Mouse (Mus musculus) liver, postnatal 0 days (tissue): ENCODE results near the gene Usp36. TPM values are rescaled to one million over a fixed set of nuclear protein-coding genes. Genes with fewer than 3 reads are reported as not detected.

Experiments
- ATAC-seq: fragments of 200-750 bp; cut with Nextera tagmentation; 2 replicates; pipeline ENCODE4 v1.8.0; 2017; ENCODE audit warnings: mild to moderate bottlenecking, moderate library complexity
- DNase-seq: peaks from one replicate; pipeline ENCODE4 v3.0.0-alpha.2; 2016
- H3K27ac ChIP-seq: fragments of 300-500 bp; sonication (generic); 2 replicates; pipeline ENCODE4 v1.5.1; 2014; ENCODE audit warnings: antibody characterized with exemption, moderate library complexity, mild to moderate bottlenecking, low read depth
- H3K27me3 ChIP-seq: fragments of 300-500 bp; sonication (generic); 2 replicates; pipeline ENCODE4 v1.6.1; 2014; ENCODE audit warnings: low read length, control low read depth, mixed read lengths; ENCODE audit not compliant: insufficient read depth
- H3K36me3 ChIP-seq: fragments of 300-500 bp; sonication (generic); replicated peaks from 2 replicates; pipeline ENCODE4 v1.6.1; 2014; ENCODE audit warnings: mild to moderate bottlenecking, control low read depth, low read length, moderate library complexity, mixed read lengths; ENCODE audit not compliant: insufficient read depth
- H3K4me1 ChIP-seq: fragments of 300-500 bp; sonication (generic); 2 replicates; pipeline ENCODE4 v1.6.1; 2014; ENCODE audit warnings: antibody characterized with exemption, mild to moderate bottlenecking, control low read depth; ENCODE audit not compliant: insufficient read depth
- H3K4me2 ChIP-seq: fragments of 300-500 bp; sonication (generic); 2 replicates; pipeline ENCODE4 v1.6.1; 2014; ENCODE audit warnings: low read depth, mild to moderate bottlenecking, low read length, moderate library complexity, mixed read lengths
- H3K4me3 ChIP-seq: fragments of 300-500 bp; sonication (generic); 2 replicates; pipeline ENCODE4 v1.5.1; 2014; ENCODE audit warnings: low read depth, low read length
- H3K9ac ChIP-seq: fragments of 300-500 bp; sonication (generic); replicated peaks from 2 replicates; pipeline ENCODE4 v1.6.1; 2014; ENCODE audit warnings: mild to moderate bottlenecking, moderate library complexity
- H3K9me3 ChIP-seq: fragments of 300-500 bp; sonication (generic); 2 replicates; pipeline ENCODE4 v1.6.1; 2016; ENCODE audit warnings: mild to moderate bottlenecking, control low read depth, low read length, mixed read lengths
- CTCF ChIP-seq: sonication (generic); IDR thresholded peaks from 2 replicates; pipeline ENCODE4 v1.5.1; 2016; ENCODE audit warnings: antibody characterized with exemption, low read depth
- EP300 ChIP-seq: IDR thresholded peaks from 2 replicates; pipeline ENCODE4 v1.6.1; 2016; ENCODE audit warnings: antibody characterized with exemption, low read depth, mild to moderate bottlenecking
- WGBS: fragments of 180-500 bp; shearing (Covaris S2); extraction: QIAGEN DNeasy Blood & Tissue Kit; methylation state at CpG from one replicate; pipeline ENCODE4 v1.1.7; 2014; ENCODE audit not compliant: insufficient replicate concordance; 5-methylcytosine and 5-hydroxymethylcytosine counted together
- polyA plus RNA-seq: library from polyadenylated mRNA; unstranded; fragments of >200 nt; fragmentation: Nextera tagmentation; extraction: Ambion mirVana; gene quantifications from 2 replicates; pipeline ENCODE4 v1.2.1, GENCODE M21; 2015

The Usp36 gene
- polyA plus RNA-seq, 1 experiment from 2014 or later = 3.8 TPM

- 65% methylated on average over 6 of the region's 6 CpGs for WGBS
- Histone ChIP-seq H3K27me3 (no peaks in the 10 kb centered on the region), H3K36me3 (no peaks in the 10 kb centered on the region), H3K4me3 (no peak overlapping the region), H3K27ac (peak overlapping the region; percentile 44; the same call in 1 of the 2 replicates), H3K4me1 (peaks cover 26% of the 10 kb centered on the region), H3K4me2 (no peak overlapping the region), H3K9me3 (no peaks in the 10 kb centered on the region), H3K9ac (no peak overlapping the region)
- TF ChIP-seq EP300 = no peak
- DNase-seq (no peak), ATAC-seq (no peak)
Measured at GRCm38 (mm10) chr11:118216468-118216867, 73.6 kb downstream of the Usp36 start.

- H3K4me2 ChIP-seq = no peak overlapping the region
- H3K4me3 ChIP-seq = no peak overlapping the region
- H3K27me3 ChIP-seq = no peaks in the 10 kb centered on the region
- TF ChIP-seq EP300 (no peak), CTCF (no peak)
- H3K9ac ChIP-seq = 0 out of 2 replicates have a peak overlapping the region, but pooled peaks have one; percentile 16
- DNase-seq (no peak), ATAC-seq (no peak)
- H3K36me3 ChIP-seq = no peaks in the 10 kb centered on the region
- 58% methylated on average over 5 of the region's 5 CpGs for whole genome bisulfite sequencing
- peaks cover 31% of the 10 kb centered on the region for H3K4me1 ChIP-seq
- no peaks in the 10 kb centered on the region for H3K9me3 ChIP-seq
- 0 out of 2 replicates have a peak overlapping the region, but pooled peaks have one; percentile 44 for H3K27ac ChIP-seq
Measured at GRCm38 (mm10) chr11:118215928-118216458, 74.1 kb downstream of the Usp36 start.

DNA sequence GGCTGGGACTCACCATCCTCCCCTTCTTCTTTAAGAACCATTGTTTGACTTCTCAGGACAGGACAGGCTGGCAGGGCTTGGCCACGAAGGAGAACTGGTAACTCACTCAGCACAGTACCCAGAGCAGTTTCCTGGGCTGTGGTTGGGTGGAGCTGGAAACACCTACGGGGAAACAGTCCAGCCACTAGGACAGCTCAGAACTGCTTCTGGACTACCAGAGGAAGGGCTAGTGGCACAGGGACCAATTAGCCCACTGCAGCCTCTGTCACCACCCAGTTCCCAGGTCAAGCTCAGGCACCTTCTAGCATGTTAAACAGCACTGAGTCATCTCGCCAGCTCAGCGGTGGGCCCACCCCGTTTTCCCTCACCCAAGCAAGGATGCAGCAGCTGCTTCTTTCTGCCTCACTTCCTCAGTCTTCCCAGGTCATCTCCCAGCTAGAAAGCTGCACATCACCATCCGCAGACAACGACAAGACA lies 77.4 kb downstream of the Usp36 start:
- peak; percentile 82 for ATAC-seq
- H3K4me1 ChIP-seq = peaks cover 60% of the 10 kb centered on the region

DNA sequence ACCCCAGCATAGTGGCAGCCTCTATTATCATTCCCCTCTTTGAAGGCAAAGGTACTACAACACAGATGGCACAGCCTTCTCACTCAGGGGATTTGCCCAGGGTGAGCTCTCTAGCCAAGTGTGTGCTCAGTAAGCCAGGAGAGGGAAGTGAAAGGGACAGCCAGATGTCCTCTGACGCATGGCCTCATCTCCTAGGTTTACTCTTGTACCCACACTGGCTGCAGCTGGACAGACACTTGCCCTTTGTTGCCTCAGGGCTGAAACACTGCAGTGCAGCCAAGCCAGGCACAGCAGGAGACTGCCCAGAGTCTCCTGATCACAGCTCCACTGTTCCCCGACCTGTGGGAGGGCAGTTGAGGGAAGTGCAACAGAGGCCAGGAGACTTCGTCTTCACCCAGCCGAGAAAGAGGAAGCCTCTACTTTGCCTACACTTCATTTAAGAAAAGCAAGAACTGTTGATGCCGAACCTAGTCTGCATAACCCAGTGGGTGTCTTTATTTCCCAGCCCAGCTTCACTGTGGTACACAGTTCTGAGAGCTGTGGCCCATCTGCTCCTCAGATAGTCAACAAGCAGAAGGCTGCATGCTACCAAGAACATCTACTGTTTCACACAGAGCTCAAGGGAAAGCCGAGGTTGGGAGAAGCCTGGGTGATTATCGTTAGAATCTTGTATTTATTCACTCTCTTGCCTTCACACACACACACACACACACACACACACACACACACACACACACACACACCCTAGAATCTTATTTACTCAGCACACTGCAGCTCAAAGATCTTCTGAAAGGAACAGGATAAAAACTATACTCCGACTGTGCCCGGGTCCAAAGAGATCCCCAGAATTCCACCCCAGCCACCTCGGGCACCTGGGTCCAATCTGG lies 78.1 kb downstream of the Usp36 start:
- Histone ChIP-seq H3K27me3 (no peaks in the 10 kb centered on the region), H3K36me3 (no peaks in the 10 kb centered on the region), H3K4me1 (peaks cover 64% of the 10 kb centered on the region), H3K27ac (peak overlapping the region; percentile 97), H3K4me3 (peak overlapping the region; percentile 33), H3K4me2 (peak overlapping the region; percentile 55), H3K9me3 (no peaks in the 10 kb centered on the region), H3K9ac (peak overlapping the region; percentile 65)
- WGBS = 27% methylated on average over 10 of the region's 10 CpGs
- DNase-seq (peak; percentile 70), ATAC-seq (peak; percentile 64)
- TF ChIP-seq CTCF = no peak
- TF ChIP-seq EP300 = no peak

More for the DNA sequence above, 77.4 kb downstream of the Usp36 start:
- 34% methylated on average over 7 of the region's 7 CpGs for WGBS
- peak overlapping the region; percentile 33 for H3K4me3 ChIP-seq
- peak overlapping the region; percentile 65 for H3K9ac ChIP-seq
- H3K27me3 ChIP-seq = no peaks in the 10 kb centered on the region
- DNase-seq = peak; percentile 65
- H3K9me3 ChIP-seq = no peaks in the 10 kb centered on the region
- no peaks in the 10 kb centered on the region for H3K36me3 ChIP-seq
- H3K27ac ChIP-seq = peak overlapping the region; percentile 97
- no peak for TF ChIP-seq EP300
- no peak for TF ChIP-seq CTCF
- peak overlapping the region; percentile 55 for H3K4me2 ChIP-seq

DNA sequence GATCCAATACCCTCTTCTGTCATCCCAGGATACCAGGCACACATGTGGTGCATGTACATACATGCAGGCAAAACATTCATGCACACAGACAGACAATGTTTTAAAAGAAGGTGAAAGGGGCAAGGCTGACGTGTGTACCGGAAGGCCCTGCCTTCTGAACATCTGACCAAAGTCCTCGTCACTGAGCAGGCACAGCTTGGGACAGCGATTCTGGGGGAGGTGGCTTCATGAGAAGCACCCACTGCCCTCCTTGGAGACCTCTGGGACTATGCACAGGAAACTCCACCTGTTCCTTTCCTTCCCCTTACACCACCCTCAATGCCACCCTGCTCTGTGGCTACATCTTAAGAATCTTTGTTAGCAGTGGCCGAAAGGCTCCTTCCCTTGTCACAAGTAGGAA lies 79.1 kb downstream of the Usp36 start:
- ATAC-seq = peak; percentile 65

DNA sequence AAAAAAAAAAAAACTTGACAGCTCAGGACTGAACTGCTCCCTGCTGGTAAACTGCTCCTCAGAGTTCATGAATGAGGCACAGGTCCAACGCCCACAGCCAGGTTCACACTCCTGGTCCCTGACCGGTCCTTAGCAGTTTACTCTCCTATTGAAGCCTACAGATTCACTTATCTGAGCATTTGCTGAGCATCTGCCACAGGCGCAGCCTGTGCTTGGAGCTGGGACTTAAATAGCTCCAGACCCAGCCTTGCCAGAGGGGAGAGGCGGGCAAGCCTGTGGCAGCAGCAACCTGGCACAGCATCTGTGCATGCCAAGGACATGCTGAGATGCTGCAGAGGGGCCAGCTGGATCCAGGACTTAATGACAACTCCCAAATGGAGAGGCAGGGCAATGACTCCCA lies 79.9 kb downstream of the Usp36 start:
- TF ChIP-seq EP300 (no peak), CTCF (no peak)
- H3K4me1 ChIP-seq = peaks cover 61% of the 10 kb centered on the region
- H3K4me3 ChIP-seq = no peak overlapping the region
- H3K9ac ChIP-seq = peak overlapping the region; percentile 17; the same call in 1 of the 2 replicates
- peak overlapping the region; percentile 55 for H3K4me2 ChIP-seq
- WGBS = 78% methylated on average over 4 of the region's 4 CpGs
- DNase-seq = no peak
- no peaks in the 10 kb centered on the region for H3K9me3 ChIP-seq
- no peaks in the 10 kb centered on the region; the same call in 1 of the 2 replicates for H3K36me3 ChIP-seq
- ATAC-seq = no peak
- peak overlapping the region; percentile 97 for H3K27ac ChIP-seq
- no peaks in the 10 kb centered on the region for H3K27me3 ChIP-seq

More for the DNA sequence above, 79.1 kb downstream of the Usp36 start:
- TF ChIP-seq EP300 (0 out of 2 replicates have a peak, but pooled peaks have one; percentile 10), CTCF (no peak)
- peak overlapping the region; percentile 65 for H3K9ac ChIP-seq
- peaks cover 66% of the 10 kb centered on the region for H3K4me1 ChIP-seq
- H3K4me3 ChIP-seq = peak overlapping the region; percentile 33; the same call in 1 of the 2 replicates
- peak; percentile 60 for DNase-seq
- WGBS = 51% methylated on average over 5 of the region's 5 CpGs
- peak overlapping the region; percentile 97 for H3K27ac ChIP-seq
- no peaks in the 10 kb centered on the region for H3K27me3 ChIP-seq
- H3K9me3 ChIP-seq = no peaks in the 10 kb centered on the region
- H3K36me3 ChIP-seq = no peaks in the 10 kb centered on the region
- peak overlapping the region; percentile 55 for H3K4me2 ChIP-seq

Other genes starting within 250 kb of the Usp36 start
- 0.06 and 0.11 TPM in 2 replicates for gene Dnah17, start 159.6 kb downstream of the Usp36 start, polyA plus RNA-seq
- gene Cyth1, start 41.7 kb downstream of the Usp36 start, polyA plus RNA-seq = 7.0 and 7.9 TPM in 2 replicates
- gene Cep295nl, start 52.3 kb upstream of the Usp36 start, polyA plus RNA-seq = 0.05 TPM in 1 of 2 replicates, not detected in the other
- 8.4 TPM in 2 replicates for gene Timp2, start 65.5 kb upstream of the Usp36 start, polyA plus RNA-seq
- 68.3 and 74.1 TPM in 2 replicates for gene Lgals3bp, start 111.8 kb upstream of the Usp36 start, polyA plus RNA-seq
- 7.5 and 7.8 TPM in 2 replicates for gene Cant1, start 128.8 kb upstream of the Usp36 start, polyA plus RNA-seq
- 5.8 and 5.9 TPM in 2 replicates for gene C1qtnf1, start 138.0 kb upstream of the Usp36 start, polyA plus RNA-seq
- gene Engase, start 186.6 kb upstream of the Usp36 start, polyA plus RNA-seq = 4.9 and 5.6 TPM in 2 replicates